Comparison of ENCODE assay signal across 1 mouse cellular context in the genomic region with DNA sequence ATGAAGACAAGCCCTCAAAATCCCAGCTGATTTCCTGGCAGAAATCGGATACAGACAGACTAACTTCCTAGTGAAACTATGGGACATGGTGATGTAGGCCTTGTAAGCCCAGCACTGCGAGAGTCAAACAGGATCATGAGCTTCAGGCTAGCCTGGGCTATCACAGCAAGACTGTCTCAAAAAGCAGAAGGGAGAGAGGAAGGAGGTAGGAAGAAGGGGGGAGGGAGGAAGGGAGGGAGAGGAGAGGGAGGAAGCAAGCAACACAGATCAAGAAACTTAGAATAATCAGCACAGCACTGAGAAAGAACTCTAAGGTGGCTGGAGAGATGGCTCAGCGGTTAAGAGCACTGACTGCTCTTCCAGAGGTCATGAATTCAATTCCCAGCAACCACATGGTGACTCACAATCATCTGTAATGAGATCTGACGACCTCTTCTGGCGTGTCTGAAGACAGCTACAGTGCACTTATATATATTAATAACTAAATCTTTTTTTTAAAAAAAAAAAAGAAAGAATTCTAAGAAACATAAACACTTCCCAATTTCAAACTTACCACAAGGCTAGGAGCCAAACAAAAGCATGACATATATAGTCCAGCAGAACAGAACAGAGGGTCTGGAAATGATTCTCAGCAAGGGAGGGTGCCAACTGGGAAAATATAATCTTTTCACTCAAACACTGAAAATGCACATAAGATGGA.
TF ChIP-seq lines count a peak whose summit lies in the region.

No protein-coding gene starts in this region.

TF ChIP-seq in MEL, 35 proteins besides CTCF, POLR2A, EP300 and RAD21 (continued from another document):
- TF ChIP-seq ELF1 (IDR thresholded peaks at IDR 0.05; ENCODE audit: low read depth, low read length), result no peak
